Mouse (Mus musculus) adrenal gland, adult (tissue): ENCODE results near the gene Slc25a40.

Experiments used
- DNase-seq, 2 experiments: peaks; one replicate each; pipeline ENCODE4 v3.0.0; 2022 to 2023; ENCODE audit warnings: low spot score in 1 of 2; ENCODE audit not compliant: inconsistent age in 2 of 2

The Slc25a40 gene

DNA sequence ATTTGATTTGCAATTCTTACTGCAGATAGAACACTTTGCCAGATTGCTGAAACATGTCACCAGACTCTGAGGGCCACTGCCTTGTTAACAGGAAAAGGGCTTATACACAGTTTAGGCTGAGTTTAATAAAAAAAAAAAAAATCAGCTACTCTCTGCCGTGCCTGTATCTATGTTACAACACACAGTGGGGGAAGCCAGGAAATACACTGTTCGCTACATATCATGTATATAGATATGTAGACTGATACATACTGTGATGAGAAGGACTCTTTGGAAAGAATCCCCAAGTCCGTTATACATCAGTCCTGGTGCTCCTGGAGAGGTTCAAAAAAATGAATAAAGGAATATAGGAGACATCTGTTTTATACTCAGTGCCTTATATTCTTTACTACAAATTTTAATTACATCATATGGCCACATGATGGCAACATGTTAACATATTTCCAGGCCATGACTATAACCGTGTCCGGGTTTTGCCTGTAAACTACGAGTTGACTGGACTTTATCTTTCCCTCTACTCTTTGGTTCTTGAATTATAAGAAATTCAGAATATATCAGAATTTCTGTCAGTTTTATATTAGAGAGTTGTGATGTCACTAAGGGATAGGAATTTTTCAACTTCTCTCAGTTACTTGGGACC lies 66.9 kb downstream of the Slc25a40 start:
- DNase-seq, result peak in 1 of 2 experiments; percentile 63

GRCm38 (mm10) chr5:8491778-8492177 lies 69.1 kb downstream of the Slc25a40 start:
- DNase-seq, result no peak
